Mouse (Mus musculus) lung, embryonic 14.5 days (tissue): Measurements from ENCODE around the gene Ndufs8. TPM values are rescaled to one million over a fixed set of nuclear protein-coding genes. Genes with fewer than 3 reads are reported as not detected.

Experiments
- ATAC-seq: fragments of 200-750 bp; cut with Nextera tagmentation; 2 replicates; pipeline ENCODE4 v1.8.0; 2017; ENCODE audit warnings: mild to moderate bottlenecking, moderate TSS enrichment, moderate library complexity; ENCODE audit not compliant: insufficient read depth
- DNase-seq: peaks from one replicate; pipeline ENCODE4 v3.0.0-alpha.2; 2015
- H3K27ac ChIP-seq: fragments of 300-500 bp; sonication (generic); 2 replicates; pipeline ENCODE4 v1.5.1; 2014; ENCODE audit warnings: low read depth, mild to moderate bottlenecking, moderate library complexity
- H3K27me3 ChIP-seq: fragments of 300-500 bp; sonication (generic); 2 replicates; pipeline ENCODE4 v1.6.1; 2014; ENCODE audit warnings: low read length, control low read depth; ENCODE audit not compliant: insufficient read depth
- H3K36me3 ChIP-seq: fragments of 300-500 bp; sonication (generic); 2 replicates; pipeline ENCODE4 v1.6.1; 2014; ENCODE audit warnings: control low read depth; ENCODE audit not compliant: insufficient read depth
- H3K4me1 ChIP-seq: fragments of 300-500 bp; sonication (generic); 2 replicates; pipeline ENCODE4 v1.6.1; 2014; ENCODE audit warnings: antibody characterized with exemption, control low read depth; ENCODE audit not compliant: insufficient read depth
- H3K4me2 ChIP-seq: fragments of 300-500 bp; sonication (generic); 2 replicates; pipeline ENCODE4 v1.6.1; 2014; ENCODE audit warnings: mild to moderate bottlenecking
- H3K4me3 ChIP-seq: fragments of 300-500 bp; sonication (generic); 2 replicates; pipeline ENCODE4 v1.5.1; 2014; ENCODE audit warnings: low read depth, low read length
- H3K9ac ChIP-seq: fragments of 300-500 bp; sonication (generic); 2 replicates; pipeline ENCODE4 v1.6.1; 2014
- H3K9me3 ChIP-seq: fragments of 300-500 bp; sonication (generic); 2 replicates; pipeline ENCODE4 v1.6.1; 2016; ENCODE audit warnings: low read depth, low read length, control low read depth
- CTCF ChIP-seq: IDR thresholded peaks from 2 replicates; pipeline ENCODE4 v1.5.1; 2016; ENCODE audit warnings: antibody characterized with exemption, low read depth
- WGBS: fragments of 180-500 bp; shearing (Covaris S2); extraction: QIAGEN DNeasy Blood & Tissue Kit; methylation state at CpG from one replicate; pipeline ENCODE4 v1.1.7; 2014; 5-methylcytosine and 5-hydroxymethylcytosine counted together
- polyA plus RNA-seq: library from polyadenylated mRNA; unstranded; fragments of >200 nt; fragmentation: Nextera tagmentation; extraction: Ambion mirVana; gene quantifications from 2 replicates; pipeline ENCODE4 v1.2.1, GENCODE M21; 2014

Ndufs8 gene
- polyA plus RNA-seq, 1 experiment from 2014 or later: 335 TPM

DNA sequence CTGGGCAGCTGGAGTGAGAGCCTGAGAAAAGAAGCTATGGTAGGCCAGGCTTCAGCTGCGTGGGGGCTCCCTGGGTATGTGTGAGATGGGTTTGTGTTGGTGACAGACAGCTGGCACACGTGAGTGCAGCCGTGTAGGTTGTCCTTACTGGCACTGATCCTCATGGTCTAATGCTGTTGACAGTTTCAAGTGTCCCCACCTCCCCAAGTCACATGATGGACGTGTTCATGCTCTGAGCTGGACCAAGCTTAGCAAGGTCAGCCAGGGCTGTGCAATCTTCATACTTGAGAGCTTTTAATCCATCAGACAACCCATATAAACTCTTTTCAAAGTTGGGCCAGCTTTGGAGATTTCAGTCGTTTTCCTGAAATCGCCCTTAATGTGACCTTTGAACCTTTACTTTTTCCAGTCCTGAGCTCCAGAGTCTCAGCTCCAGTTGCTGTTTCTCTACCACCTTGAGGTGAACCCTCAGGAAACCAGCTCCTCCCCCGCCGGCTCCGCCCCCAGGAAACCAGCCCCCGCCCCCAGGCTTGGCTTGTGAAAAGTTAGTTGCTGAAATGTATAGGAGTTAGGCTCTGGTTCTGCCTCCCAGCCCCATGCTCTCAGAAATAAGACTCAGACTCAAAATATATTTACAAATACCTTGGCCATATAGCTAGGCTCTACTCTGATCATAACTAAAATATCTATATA is 33.4 kb upstream of the Ndufs8 start:
- no peak overlapping the region for H3K4me2 ChIP-seq
- H3K9ac ChIP-seq: no peak overlapping the region
- 23% methylated on average over 10 of the region's 10 CpGs for WGBS
- no peak for TF ChIP-seq CTCF
- no peak for ATAC-seq
- H3K4me3 ChIP-seq: no peak overlapping the region
- DNase-seq: no peak
- H3K27ac ChIP-seq: no peak overlapping the region
- H3K36me3 ChIP-seq: no peaks in the 10 kb centered on the region
- no peaks in the 10 kb centered on the region for H3K4me1 ChIP-seq
- H3K27me3 ChIP-seq: no peaks in the 10 kb centered on the region
- no peaks in the 10 kb centered on the region for H3K9me3 ChIP-seq

DNA sequence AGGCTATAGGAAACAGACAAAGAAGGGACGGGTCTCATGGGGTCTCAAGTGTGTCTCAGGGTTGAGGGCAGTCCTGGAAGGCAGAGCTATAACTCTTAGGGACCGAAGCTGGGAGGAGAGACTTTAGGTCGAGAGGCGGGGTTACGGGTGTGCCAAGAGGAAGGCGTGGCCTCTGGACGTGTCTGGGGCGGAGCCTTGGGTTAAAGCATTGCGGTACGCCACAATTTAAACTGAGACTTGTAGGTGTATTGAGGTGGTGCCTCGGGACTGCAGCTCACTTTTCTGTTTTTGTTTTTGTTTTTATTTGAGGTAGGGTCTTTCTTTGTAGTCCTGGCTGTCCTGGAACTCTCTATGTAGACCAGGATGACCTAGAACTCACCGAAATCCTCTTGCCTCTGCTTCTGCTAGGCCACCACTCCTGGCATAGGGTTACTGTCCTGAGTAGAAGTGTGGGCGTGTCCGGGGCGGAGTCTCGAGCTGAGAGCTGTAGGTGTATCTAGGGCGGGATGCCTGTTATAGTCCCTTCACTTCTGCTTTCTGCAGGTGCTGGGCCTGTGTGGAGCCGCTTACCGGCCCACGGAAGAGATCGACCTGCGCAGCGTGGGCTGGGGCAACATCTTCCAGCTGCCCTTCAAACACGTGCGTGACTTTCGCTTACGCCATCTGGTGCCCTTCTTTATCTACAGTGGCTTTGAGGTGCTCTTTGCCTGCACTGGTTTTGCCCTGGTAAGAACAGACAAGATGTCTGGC is 30.6 kb upstream of the Ndufs8 start:
- WGBS: 17% methylated on average over 27 of the region's 27 CpGs
- ATAC-seq: no peak; the same call in 1 of the 2 replicates
- peak; percentile 38 for DNase-seq
- Histone ChIP-seq H3K27ac (no peak overlapping the region), H3K9ac (no peak overlapping the region), H3K36me3 (no peaks in the 10 kb centered on the region), H3K9me3 (no peaks in the 10 kb centered on the region), H3K4me3 (no peak overlapping the region), H3K4me1 (no peaks in the 10 kb centered on the region), H3K4me2 (peak overlapping the region; percentile 45; the same call in 1 of the 2 replicates), H3K27me3 (no peaks in the 10 kb centered on the region)
- TF ChIP-seq CTCF: no peak

DNA sequence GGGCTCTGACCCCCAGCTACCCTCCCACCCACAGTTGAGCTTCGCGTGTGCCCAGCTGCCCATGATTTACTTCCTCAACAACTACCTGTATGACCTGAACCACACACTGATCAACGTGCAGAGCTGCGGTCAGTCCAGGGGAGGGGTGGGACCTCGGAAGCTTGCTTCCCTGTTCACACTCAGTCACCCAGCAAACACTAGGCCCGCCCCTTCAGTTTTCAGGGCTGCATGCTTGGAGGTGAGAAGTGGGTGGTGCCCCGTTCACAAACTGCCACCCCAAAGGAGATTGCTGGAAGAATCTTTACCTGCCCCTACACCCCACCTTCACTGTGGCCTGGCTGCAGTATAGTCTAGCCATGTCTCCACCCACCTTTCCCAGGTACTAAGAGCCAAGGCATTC is 29.7 kb upstream of the Ndufs8 start:
- H3K9me3 ChIP-seq: no peaks in the 10 kb centered on the region
- 67% methylated on average over 7 of the region's 7 CpGs for WGBS
- no peaks in the 10 kb centered on the region for H3K27me3 ChIP-seq
- H3K4me1 ChIP-seq: no peaks in the 10 kb centered on the region
- no peak overlapping the region for H3K27ac ChIP-seq
- no peak for DNase-seq
- no peak for TF ChIP-seq CTCF
- no peaks in the 10 kb centered on the region for H3K36me3 ChIP-seq
- ATAC-seq: no peak
- H3K9ac ChIP-seq: no peak overlapping the region
- no peak overlapping the region for H3K4me2 ChIP-seq
- no peak overlapping the region for H3K4me3 ChIP-seq

DNA sequence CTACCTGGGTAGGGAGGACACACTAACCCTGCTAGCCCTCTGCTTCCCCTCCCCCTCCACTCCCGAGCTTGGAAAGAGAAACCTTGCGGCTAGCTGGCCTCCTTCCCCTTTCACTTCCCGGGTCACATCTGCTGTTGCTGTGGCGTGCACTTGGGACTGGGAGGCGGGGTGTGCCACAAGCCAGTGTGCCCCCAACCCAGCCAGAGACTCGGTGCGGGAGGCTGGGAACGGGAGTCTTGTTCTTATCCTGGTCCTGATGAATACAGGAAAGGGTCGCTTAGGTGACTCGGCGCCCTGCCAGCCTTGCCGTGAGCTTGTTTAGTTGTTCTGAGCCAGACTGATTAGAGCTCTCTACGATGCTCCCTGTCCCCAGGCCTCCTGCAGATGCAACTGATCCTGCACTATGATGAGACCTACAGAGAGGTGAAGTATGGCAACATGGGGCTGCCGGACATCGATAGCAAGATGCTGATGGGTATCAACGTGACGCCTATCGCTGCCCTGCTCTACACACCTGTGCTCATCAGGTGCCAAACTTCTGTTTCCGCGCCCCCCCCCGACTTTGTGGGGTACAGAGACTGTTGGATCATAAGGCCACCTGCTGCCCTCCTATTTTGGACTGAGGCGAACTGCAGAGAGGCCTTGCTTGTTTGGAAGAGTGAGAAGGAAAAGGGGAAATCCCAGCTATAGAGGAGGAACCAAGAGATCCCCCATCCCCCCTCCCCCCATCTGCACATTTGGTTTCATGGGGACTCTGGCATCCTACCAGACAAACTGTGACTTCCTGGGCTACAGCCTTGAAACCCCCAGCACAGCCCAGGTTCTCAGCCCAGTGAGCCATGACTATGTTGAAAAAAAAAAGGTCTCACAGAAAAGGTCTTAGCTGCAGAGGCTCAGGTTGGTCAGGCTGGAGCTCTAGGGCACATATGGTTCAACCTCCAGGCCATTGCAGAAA is 23.6 kb upstream of the Ndufs8 start:
- no peak overlapping the region for H3K27ac ChIP-seq
- peak; percentile 26 for ATAC-seq
- no peak for TF ChIP-seq CTCF

DNA sequence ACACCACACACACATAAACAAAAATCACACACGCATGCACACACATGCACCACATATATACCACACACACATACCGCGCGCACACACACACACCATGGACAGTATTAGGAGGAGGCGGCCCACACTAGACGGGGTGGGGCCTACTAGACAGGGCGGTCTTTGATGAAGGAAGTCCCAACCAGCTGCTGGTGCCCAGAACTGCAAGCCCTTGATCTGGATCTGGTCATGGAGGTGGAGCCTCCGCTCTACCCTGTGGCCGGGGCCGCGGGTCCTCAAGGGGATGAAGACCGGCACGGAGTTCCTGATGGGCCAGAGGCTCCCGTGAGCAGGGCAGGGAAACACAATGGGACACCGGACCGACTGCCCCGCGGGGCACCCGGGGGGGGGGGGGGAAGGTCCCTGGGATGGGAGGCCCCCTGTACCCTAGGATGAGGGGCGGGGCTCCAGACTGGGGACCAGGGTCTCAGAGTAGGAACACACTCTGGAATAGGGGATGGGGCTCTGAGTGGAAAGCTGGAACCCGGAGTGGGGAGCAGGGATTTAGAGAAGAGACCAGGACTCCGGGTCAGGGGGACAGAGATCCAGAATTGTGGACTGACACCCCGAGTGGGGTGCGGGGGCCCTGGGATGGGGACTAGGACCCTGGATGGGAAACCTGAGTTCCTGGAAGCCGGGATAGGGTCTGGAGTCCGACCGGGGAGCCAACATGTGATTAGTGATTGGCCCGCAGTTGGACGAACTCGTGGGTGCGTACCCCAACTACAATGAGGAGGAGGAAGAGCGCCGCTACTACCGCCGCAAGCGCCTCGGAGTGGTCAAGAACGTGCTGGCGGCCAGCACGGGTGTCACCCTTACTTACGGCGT is 22.7 kb upstream of the Ndufs8 start, which contains the start of gene Unc93b1:
TSS of gene Unc93b1 (plus strand) at position 155 of the 864 bp plus-strand sequence.
- WGBS: 7% methylated on average over 41 of the region's 42 CpGs
- H3K27ac ChIP-seq: no peak within 1 kb of the TSS
- ATAC-seq: peak; percentile 93

More for the DNA sequence above, 23.6 kb upstream of the Ndufs8 start:
- Histone ChIP-seq H3K9ac (peak overlapping the region; percentile 58), H3K9me3 (no peaks in the 10 kb centered on the region), H3K4me1 (peaks cover 9% of the 10 kb centered on the region), H3K4me2 (peak overlapping the region; percentile 94), H3K36me3 (no peaks in the 10 kb centered on the region), H3K27me3 (no peaks in the 10 kb centered on the region), H3K4me3 (peak overlapping the region; percentile 50)
- 9% methylated on average over 22 of the region's 22 CpGs for WGBS
- peak; percentile 64 for DNase-seq

DNA sequence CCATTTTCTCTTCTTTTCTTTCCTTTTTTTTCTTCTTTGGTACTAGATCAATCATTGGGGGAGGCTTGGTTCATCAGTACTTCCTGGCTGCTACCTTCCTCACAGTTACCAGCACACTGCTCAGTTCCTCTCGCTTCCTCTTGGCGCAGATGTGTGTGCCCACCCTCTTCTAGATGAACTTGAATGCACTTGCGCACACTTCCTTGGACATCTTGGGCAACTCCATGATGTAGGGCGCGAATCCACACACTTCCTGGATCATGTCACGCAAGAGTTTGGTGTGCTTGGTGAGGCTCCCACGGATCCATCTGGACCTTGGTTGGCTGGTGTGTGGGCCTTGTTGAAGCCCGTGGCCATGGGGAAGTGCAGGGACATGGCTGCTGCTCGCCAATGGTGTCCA is 19.1 kb upstream of the Ndufs8 start:
- no peaks in the 10 kb centered on the region for H3K27me3 ChIP-seq
- H3K4me2 ChIP-seq: no peak overlapping the region
- no peaks in the 10 kb centered on the region for H3K36me3 ChIP-seq
- H3K4me3 ChIP-seq: no peak overlapping the region
- WGBS: 87% methylated on average over 9 of the region's 9 CpGs
- no peak overlapping the region for H3K9ac ChIP-seq
- H3K9me3 ChIP-seq: no peaks in the 10 kb centered on the region
- ATAC-seq (no peak), DNase-seq (no peak)
- peaks cover 25% of the 10 kb centered on the region for H3K4me1 ChIP-seq
- H3K27ac ChIP-seq: no peak overlapping the region
- TF ChIP-seq CTCF: no peak

More for the DNA sequence above, 22.7 kb upstream of the Ndufs8 start, which contains the start of gene Unc93b1:
- Histone ChIP-seq H3K9me3 (no peaks in the 10 kb centered on the region), H3K36me3 (no peaks in the 10 kb centered on the region), H3K27me3 (no peaks in the 10 kb centered on the region), H3K4me1 (peaks cover 10% of the 10 kb centered on the region), H3K9ac (peak within 1 kb of the TSS; percentile 58), H3K4me3 (peak within 1 kb of the TSS; percentile 50), H3K4me2 (peak within 1 kb of the TSS; percentile 94)
- DNase-seq: peak; percentile 82
- TF ChIP-seq CTCF: no peak
